Mouse (Mus musculus) skeletal muscle tissue, adult 2 months (tissue): ENCODE measurements at regions not wholly inside any gene's neighbourhood (a gene's known extent, or its start where the extent isn't known, plus 50 kb on each side); places are given as distances from the start of the nearest gene placed in this dataset.

Experiments used
- DNase-seq: peaks from one replicate; pipeline ENCODE4 v3.0.0-alpha.2; 2012; ENCODE audit warnings: low read depth, low spot score

DNA sequence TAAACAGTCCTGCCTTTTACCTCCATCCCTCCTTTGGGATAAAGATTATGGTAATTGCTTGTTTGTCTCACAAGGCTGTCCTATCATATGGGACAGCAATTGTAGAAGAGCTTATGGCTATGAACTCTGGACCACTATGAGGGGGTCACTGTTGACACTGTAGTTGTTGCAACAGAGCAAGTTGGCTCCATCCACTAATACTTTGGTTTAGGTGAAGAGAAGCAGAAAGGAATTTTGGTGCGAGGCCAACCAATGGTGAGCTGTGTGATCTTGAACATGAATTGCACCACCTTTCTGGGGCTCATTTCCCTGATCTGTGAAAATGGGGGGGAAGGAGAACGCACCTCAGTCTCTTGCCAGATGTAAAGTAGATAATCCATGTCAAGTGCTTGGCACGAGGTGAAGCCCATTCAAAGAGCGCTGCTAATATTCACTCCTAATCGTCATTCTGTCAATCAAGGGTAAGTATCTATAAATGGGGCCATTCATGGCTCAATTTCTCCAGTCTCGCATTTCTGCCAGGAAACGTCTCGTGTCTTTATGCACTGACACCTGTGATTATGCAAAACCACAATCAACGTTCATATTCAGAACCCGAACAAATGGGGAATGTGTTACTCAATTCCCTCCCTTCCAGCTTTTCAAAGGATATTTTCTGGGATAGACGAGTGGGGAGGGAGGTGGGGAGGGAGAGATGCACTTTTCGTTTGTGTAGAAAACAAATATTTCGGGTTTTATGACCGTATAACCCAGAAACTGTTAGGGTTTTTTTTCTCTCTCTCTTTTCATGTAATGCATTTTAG lies 133.3 kb upstream of the Jun start:
- no peak for DNase-seq

DNA sequence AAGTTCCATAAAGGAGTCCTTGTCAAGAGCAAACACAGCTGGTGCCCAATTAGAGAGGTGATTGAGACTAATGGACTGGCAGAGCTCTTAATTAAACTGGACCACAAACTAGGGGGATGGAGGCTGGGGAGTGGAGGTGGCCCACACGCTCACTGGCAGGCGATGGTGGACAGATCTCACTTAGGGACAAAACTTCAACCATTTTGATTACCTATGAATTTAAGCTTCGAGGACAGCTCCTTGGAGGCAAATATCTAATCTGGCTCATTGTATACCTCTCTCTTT lies 133.8 kb upstream of the Jun start:
- no peak for DNase-seq

DNA sequence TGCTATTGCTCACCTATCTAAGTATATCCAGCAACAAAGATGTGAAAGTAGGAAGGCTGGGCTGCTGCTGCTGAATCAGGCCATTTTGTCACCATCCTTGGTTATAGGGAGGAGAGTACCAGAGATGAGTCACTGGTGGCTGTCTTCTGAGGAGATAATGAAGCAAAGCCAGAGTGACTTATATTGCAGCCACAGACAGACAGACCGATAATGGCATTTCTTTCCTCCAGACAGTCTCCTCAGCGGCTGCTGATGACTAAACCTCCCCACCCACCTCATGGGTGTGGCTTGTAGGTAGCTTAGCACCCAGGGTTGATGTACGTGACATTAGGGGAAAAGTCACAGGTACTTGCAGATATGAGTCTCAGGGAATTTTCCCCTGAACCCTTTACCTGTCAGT lies 136.1 kb upstream of the Jun start:
- no peak for DNase-seq

DNA sequence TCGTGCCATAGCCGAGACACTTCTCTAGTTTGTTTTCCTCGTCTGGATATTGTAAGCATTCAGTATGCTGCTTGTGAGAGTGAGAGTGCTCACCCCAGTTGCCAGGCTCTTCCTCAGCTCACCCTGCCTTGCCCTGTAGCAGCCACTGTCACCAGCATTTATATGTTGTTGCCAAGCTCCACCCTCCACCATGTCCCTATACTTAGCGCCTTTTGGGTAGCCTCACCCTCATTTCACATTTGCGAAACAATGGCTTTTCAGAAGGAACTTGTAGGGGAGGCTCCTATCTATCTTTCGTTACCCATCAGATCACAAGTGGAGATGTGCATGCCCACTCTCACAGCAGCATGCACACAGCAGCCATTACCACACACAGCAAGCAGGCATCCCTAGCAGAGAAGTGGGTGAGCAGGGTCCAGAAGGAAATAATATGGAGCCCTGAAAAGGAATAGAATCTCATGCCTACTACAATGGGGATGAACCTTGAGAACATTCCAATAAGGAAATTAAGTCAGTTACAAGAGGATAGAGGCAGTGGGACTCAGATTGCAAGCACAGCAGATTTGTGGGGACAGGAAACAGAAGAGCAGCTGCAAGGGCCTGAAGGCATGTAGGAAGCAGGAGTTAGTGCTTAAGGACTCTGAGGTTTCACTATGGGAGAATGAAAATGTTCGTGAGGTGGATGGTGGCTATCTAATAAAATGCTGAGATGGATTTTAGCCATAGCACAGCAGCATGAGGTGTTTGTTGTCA lies 139.8 kb upstream of the Jun start:
- DNase-seq, result no peak

DNA sequence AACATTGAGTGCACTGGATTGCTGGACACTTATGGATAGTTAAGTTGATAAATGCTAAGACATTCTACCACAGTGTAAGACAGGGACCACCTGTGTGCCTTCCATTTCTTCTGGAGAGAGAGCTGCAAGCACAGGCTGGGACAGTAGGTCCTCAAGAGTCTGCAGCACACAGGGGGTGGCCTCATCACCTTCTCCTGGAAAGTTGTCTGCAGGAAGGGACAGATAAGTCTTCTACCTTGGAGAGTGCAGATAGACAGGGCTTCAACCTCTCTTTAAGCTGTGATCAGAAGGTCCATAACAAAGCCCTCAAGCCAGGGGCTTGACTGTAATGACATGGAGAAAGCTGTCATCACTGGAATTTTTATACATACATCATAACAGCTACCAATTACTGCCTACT lies 140.5 kb upstream of the Jun start:
- no peak for DNase-seq

DNA sequence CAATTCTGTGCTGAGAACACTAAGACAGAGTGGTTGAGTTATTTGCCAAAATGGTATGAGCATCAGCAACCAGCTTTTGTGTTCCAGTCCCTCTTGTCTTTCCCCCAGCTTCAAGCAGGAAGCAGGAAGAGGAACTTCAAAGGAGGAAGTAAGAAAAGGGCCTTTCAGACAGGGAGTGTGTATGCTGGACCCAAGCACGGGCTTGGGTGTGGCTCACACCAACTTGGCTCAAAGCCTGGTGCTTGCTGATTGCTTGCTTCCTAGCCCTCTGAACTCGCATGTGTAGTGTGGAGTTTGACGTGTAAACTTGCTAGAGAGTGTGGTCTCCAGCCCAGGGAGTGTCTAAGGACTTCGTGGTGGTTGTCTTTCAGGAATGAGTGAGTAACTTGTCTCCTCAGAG lies 141.0 kb upstream of the Jun start:
- peak; percentile 73 for DNase-seq

DNA sequence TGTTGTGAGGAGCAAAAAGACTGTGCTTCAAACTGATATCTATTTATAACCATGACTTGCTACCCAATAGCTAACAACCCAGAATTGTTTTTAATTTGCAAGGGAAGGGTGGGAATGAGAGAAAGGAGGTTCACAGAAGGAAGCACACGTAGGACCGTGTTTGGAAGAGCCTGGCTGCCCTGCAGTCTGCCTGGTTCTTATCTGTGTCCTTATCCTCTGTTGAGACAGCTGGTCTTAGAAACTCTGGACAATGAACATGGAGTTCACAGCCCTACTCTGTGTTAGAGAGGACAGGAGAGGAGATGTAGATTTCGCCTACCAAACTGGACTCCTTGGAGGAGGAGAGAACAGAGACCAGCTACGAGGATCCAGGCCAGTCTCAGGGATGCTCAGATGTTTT lies 141.5 kb upstream of the Jun start:
- DNase-seq, result no peak

DNA sequence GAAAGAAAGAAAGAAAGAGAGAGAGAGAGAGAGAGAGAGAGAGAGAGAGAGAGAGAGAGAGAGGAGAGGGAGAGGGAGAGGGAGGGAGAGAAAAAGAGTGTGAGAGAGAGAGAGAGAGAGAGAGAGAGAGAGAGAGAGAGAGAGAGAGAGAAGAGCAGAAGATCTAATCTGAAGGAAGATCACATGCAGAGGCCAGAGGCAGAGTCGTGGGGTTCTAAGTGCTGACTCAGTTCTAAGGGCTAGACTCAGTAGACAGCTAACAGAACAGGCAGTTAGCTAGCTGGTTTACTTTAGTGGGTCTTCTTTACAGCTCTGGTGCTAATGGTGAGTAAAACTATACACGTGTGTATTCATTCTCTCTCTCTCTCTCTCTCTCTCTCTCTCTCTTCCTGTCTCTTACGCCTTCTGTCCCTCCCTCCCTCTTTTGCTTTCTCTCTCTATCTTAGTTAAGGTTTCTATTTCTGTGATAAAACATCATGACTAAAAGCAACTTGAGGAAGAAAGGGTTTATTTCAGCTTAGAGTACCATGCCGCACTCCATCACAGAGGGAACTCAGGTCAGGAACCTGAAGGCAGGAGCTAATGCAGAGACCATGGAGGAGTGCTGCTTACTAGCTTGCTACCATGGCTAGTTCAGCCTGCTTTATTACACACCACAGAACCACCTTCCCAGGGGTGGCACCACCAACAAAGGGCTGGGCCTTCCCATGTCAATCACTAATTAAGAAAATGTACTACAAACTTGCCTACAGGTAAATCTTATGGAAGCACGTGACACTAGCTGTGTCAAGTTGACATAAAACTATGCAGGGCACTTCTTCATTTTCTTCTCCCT lies 142.8 kb upstream of the Jun start:
- DNase-seq, result no peak

DNA sequence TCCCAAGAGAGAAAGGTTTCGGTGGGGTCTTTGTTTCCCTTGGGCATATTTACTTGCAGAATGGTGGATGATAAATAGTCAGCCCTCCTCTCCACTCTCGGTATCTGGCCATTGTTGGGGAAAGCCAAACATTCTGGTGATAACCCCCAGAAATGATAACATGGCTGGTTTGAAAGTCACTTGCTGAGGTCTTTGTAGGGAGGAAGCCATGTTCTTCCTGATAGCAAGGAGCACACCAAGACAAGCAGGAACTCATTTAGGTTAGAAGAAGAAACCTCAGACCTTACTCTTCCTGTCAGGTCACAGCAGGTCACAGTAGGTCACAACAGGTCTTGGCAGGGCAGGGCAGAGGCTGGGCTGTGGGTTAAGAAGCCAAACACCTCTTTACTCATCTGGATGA lies 144.1 kb upstream of the Jun start:
- no peak for DNase-seq

DNA sequence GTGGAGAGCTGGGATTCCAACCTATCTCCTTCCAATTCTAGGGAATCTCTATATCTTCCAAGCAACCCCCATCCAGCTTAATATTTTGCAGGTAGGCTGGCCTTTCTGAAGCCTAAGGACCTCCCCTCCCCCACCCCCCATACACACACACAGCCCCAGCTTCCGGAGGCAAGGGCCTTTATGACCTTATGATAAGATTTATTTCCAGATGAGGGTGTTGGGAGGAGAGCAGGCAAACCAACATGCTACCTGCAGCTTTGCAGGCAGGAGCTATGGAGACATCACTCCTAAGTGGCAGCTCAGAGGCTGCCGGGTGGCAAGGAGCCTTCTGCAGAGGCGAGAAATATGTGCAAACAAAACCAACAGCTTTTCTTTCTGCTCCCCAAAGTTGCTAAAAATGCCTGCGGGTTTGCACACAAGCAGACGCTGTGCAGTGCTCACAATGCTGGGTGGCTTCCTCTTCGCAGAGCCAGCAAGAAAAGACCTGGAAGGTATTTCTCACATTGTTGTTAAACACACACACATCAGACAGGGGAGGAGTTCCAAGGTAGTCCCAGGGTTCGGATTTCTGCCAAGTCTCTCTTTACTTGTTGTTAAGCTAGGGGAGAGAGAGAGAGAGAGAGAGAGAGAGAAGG lies 145.2 kb upstream of the Jun start:
- DNase-seq, result no peak

DNA sequence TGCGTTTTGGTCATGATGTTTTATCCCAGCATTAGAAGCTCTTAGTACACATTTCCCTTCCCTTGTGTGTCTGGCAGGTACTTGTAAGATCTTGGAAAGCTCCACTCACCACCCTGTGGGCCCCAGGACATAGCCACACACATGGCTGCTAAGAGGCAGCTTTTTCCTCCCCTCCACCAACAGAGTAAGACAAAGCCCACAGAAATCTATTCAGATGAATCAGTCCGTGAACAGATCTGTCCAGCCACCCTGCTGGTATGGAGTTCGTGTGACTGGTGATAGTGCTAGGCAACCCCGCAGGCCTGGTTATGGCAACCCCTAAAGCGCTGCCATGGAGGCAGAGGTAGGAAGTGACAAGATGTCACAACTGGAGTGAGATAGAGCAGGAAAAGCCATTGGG lies 147.4 kb upstream of the Jun start:
- DNase-seq, result no peak

DNA sequence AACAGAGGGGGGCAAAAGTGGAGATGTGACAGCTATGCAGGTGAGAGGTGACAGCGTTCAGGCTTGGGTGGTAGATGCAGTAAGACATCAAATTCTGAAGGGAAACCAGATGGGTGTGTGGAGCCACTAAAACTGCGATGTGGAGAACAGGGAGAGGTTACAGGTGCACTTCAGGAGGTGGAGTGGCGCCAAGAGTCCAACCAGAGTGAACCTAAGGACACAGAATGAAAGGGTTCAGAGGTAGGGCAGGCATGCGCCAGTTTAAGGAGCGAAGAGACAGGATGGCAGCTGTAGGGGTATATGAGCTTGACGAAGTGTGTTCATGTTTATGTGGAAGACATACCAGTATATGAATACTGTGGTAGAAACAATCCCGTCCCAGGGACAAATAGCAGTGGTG lies 148.1 kb upstream of the Jun start:
- DNase-seq, result no peak

DNA sequence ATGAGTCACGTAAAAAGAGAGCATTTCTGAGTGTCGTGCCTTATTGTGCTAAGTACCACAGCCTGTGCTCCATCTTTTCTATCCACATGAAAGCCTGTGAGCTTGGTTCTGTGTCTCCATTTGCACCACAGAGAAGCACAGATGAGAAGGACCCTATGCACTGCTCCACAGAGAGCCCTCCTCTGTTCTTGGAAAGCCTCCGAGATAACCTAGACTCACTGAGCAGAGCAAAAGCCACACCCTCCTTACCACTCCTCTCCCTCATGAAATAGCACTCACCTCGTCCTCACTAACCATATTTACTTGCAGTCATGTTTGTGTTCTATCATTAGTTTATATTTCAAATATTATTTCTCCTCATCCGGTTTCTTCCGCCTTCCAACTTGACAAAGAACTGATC lies 150.5 kb upstream of the Jun start:
- DNase-seq, result no peak

DNA sequence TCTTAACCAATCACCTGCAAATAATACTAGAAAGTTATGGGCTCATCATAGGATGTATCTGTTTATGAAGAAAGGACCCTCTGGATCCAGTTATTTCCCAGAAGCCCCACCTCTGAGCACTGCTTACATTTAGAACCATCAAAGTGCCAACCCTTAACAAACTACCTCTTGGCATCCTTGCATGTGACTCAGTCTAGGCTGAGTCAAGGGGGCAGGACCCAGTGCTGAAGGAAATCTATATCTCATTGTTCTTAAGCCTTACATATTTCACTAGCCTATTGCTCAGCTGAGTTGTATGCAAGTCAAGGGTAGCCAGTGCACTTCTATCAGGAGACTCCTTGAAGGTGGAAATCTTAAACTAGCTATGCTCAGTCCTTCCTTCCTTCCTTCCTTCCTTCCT lies 151.6 kb upstream of the Jun start:
- DNase-seq, result no peak

DNA sequence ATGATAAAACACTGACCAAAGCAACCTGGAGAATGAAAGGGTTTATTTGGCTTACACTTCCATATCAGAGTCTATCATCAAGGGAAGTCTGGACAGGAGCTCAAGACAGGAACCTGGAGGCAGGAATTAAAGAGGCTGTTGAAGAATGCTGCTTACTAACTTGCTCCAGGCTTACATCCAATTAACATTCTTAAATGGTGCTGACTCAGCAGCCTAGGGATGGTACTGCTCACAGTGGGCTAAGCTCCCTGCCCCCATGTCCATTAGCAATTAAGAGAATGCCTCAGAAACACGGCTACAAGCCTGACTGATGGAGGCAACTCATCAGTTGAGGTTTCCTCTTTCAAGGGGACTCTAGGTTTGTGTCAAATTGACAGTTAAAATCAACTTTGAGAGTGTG lies 153.3 kb upstream of the Jun start:
- no peak for DNase-seq

DNA sequence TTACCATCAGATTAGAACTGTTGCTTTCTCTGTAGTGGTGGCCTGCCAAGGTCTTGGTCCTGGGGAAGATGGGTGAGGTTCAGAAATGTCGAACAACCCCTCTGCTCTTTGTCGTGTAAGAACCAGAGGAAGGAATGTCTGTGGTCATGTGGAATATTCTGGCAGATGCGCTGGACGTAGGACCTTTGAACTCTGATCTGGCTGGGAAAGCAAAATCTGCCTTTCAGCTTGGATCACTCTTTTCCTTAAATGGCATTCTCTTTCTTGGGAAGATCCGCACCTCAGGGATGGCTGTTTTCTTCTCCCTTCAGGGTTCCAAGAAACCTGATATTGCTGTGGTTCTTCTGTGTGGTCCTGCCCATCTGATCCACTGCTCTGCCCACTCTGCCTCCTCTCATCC lies 155.8 kb upstream of the Jun start:
- no peak for DNase-seq

DNA sequence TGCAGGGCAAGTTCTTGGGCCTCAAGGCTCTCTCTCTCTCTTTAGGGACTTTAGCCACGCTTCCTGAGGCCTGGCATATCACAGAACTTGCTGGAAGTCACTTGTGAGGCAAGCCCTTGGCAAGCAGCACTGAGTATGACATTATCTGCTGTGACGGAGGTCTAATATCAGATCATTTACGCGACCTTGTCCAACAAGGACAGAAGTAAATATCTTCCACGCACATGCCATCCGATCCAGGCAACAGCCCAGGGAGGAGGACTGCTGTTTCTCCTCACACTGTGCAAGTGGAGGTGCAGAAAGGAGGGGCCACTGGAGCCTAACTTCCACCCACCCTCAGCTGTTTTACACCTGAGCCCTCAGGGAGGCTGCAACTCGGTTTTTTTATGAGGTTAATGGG lies 156.8 kb upstream of the Jun start:
- peak; percentile 88 for DNase-seq

DNA sequence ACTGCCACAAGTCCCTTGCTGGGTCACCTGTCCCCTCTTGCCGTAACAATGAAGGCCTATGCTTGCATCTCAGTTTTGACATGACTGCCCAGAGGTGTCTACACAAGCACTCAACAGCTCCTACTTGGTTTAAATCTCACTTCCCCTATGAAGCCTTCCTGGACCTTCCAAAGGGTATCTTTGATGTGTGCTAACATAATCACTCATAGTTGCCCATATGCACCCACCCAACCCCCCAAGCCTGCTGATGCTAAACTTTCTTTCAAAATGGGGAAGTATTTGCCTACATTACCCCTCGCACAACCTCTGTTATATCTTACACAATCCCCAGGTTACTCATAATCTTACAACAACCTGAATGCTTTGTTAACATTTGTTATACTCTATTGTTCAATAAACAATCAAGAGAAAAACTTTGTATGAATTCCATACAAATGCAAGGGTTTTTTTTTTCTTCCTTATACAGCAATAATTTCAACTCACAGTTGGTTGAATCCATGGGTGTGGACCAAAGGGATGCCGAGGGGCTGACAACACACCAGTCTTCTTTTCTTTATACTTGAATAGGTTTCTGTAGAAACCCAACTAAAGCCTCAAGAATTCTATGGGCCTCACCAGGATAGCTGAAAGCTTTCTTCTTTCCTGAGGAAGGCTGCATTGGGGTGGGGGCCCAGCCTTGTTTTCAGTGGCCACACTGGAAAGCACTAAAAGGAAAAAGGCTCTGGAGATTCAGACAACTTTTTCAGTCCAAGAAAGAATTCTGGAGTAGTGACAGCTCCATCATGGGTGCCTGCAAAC lies 157.5 kb upstream of the Jun start:
- no peak for DNase-seq

DNA sequence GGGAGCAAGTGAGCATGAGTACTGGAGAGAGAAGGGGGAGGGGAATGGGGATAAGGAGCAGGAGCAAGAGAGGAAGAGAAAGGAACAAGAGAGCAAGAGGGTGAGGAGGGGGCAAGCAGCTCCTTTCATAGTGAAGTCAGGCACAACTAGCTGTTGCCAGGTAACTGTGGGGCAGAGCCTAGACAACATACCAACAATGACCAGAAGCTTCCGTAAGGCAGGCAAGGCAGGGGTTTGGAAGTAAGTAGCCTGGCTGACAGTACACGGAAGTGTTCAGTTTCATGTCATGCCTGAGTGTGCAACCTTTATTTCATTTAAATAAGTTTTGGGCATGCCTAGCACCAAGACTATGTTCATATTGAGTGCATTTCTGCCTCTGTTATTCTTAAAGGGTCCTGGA lies 160.5 kb upstream of the Jun start:
- no peak for DNase-seq

DNA sequence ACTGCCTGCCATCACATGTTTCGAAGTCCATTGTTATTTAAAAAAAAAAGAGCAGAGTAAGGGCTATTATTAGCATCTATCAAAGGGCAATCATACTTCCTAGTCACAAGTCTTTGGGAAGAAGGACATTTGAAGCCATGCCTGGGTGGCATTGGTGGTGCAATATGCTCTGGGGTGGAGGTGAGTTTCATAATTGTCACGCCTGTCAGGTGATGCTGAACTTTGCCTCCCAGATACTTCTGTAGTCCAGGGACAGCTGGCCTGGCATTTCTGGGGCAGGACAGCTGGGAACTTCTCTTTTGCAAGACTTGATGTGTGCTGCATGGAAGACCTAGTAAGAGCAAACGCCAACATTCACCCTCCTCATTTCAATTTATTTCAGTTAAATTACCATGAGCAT lies 161.0 kb upstream of the Jun start:
- no peak for DNase-seq

DNA sequence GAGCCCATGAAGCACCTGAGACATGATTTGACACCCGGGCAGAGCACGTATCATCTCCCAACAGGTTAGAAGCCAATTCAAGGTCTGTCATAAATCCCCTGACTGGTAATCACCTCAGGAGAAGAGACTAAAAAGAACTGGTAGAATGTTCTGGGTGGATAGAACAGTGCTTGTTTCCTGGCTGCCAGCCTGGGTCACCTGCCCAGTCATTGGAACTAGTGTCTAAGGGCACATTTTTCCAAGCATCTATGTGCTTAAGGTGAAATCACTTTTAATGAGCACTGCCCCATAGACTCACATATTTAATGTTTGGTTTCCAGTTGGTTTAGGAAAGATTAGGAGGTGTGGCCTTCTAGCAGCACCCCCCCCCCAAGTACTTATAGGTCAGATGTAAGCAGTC lies 162.0 kb upstream of the Jun start:
- DNase-seq, result no peak

DNA sequence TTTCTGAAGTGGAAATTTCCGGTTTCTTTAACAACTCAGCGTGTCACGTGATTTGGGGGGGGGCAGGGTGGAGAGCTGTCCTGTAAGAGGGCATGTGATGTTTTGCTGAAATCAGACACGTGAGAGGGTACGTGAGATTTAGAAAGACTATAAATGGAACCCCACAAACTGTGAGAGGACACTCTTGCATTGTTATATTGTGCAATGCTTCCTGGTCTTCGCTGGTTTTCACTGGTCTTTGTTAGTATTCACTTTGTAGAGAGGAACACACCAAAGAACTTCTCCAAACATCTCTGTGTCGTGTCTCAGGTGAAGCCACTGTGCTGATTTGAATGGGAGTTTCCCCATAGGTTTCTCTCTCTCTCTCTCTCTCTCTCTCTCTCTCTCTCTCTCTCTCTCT lies 163.2 kb upstream of the Jun start:
- no peak for DNase-seq
